Mouse (Mus musculus): Measurements from ENCODE around the gene Etv3. TPM values are rescaled to one million over a fixed set of nuclear protein-coding genes. Genes with fewer than 3 reads are reported as not detected.

Gene Etv3
- polyA plus RNA-seq, 1 experiment from 2014 or later = 9.7 TPM

DNA sequence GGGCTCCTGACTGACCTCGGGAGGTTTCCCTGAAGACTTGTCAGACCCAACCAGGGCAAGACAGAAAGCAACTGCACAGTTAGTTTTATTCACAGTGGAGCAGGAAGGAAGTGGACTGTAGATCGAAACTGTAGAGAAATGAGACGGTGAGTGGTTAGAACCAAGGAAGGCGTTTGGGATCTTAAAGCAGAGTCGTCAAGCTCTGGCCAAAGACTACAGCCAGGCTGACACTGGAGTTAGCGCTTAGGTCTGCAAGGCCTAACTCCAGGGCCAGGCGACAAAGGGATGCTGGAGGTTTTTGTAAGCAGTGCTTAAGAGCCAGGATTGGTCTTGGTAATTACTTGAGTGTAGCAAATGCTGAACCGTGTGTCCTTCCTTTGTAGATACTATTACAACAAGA lies 3.6 kb downstream of the Etv3 start:
- Histone ChIP-seq H3K9me3 (ENCODE audit: control insufficient read depth, low read length) (no peaks in the 10 kb centered on the region), H3K27ac (ENCODE audit: low read depth, low read length) (no peak overlapping the region), H3K9ac (ENCODE audit: low read depth, low read length) (no peak overlapping the region), H3K4me3 (ENCODE audit: low read length) (no peak overlapping the region), H3K36me3 (ENCODE audit: control insufficient read depth, insufficient read depth, low read length) (peaks cover 61% of the 10 kb centered on the region), H3K27me3 (ENCODE audit: control insufficient read depth, insufficient read depth, low read length) (no peaks in the 10 kb centered on the region), H3K4me1 (ENCODE audit: control insufficient read depth, insufficient read depth, low read length) (peaks cover 7% of the 10 kb centered on the region), H3K4me2 (replicated peaks; ENCODE audit: low read depth, low read length) (no peak overlapping the region)
- WGBS = 92% methylated on average over 8 of the region's 8 CpGs
- no peak for ATAC-seq (ENCODE audit: low FRiP score, low TSS enrichment)

- Histone ChIP-seq H3K4me1 (ENCODE audit: control insufficient read depth, insufficient read depth, low read length) (peaks cover 7% of the 10 kb centered on the region), H3K27me3 (ENCODE audit: control insufficient read depth, insufficient read depth, low read length) (no peaks in the 10 kb centered on the region), H3K9ac (ENCODE audit: low read depth, low read length) (no peak overlapping the region), H3K27ac (ENCODE audit: low read depth, low read length) (no peak overlapping the region), H3K4me3 (ENCODE audit: low read length) (no peak overlapping the region), H3K4me2 (replicated peaks; ENCODE audit: low read depth, low read length) (no peak overlapping the region), H3K36me3 (ENCODE audit: control insufficient read depth, insufficient read depth, low read length) (peaks cover 61% of the 10 kb centered on the region), H3K9me3 (ENCODE audit: control insufficient read depth, low read length) (no peaks in the 10 kb centered on the region)
- 92% methylated on average over 11 of the region's 11 CpGs for WGBS
- ATAC-seq (ENCODE audit: low FRiP score, low TSS enrichment) = no peak
Measured at GRCm38 (mm10) chr3:87529568-87529967, 4.4 kb downstream of the Etv3 start.

GRCm38 (mm10) chr3:87530234-87530633 lies 5.0 kb downstream of the Etv3 start:
- peaks cover 7% of the 10 kb centered on the region for H3K4me1 ChIP-seq (ENCODE audit: control insufficient read depth, insufficient read depth, low read length)
- H3K4me2 ChIP-seq (replicated peaks; ENCODE audit: low read depth, low read length) = no peak overlapping the region
- no peak overlapping the region for H3K9ac ChIP-seq (ENCODE audit: low read depth, low read length)
- H3K9me3 ChIP-seq (ENCODE audit: control insufficient read depth, low read length) = no peaks in the 10 kb centered on the region
- H3K4me3 ChIP-seq (ENCODE audit: low read length) = no peak overlapping the region
- no peak for ATAC-seq (ENCODE audit: low FRiP score, low TSS enrichment)
- 89% methylated on average over 3 of the region's 3 CpGs for WGBS
- H3K27me3 ChIP-seq (ENCODE audit: control insufficient read depth, insufficient read depth, low read length) = no peaks in the 10 kb centered on the region
- H3K36me3 ChIP-seq (ENCODE audit: control insufficient read depth, insufficient read depth, low read length) = peaks cover 66% of the 10 kb centered on the region
- no peak overlapping the region for H3K27ac ChIP-seq (ENCODE audit: low read depth, low read length)

GRCm38 (mm10) chr3:87533667-87534378 lies 8.6 kb downstream of the Etv3 start:
- H3K27me3 ChIP-seq (ENCODE audit: control insufficient read depth, insufficient read depth, low read length) = no peaks in the 10 kb centered on the region
- no peak overlapping the region for H3K4me2 ChIP-seq (replicated peaks; ENCODE audit: low read depth, low read length)
- 73% methylated on average over 7 of the region's 7 CpGs for WGBS
- ATAC-seq (ENCODE audit: low FRiP score, low TSS enrichment) = no peak
- H3K9ac ChIP-seq (ENCODE audit: low read depth, low read length) = no peak overlapping the region
- no peak overlapping the region for H3K27ac ChIP-seq (ENCODE audit: low read depth, low read length)
- H3K36me3 ChIP-seq (ENCODE audit: control insufficient read depth, insufficient read depth, low read length) = peaks cover 76% of the 10 kb centered on the region
- no peaks in the 10 kb centered on the region for H3K4me1 ChIP-seq (ENCODE audit: control insufficient read depth, insufficient read depth, low read length)
- no peak overlapping the region for H3K4me3 ChIP-seq (ENCODE audit: low read length)
- H3K9me3 ChIP-seq (ENCODE audit: control insufficient read depth, low read length) = no peaks in the 10 kb centered on the region

- Histone ChIP-seq H3K9me3 (ENCODE audit: control insufficient read depth, low read length) (no peaks in the 10 kb centered on the region), H3K27ac (ENCODE audit: low read depth, low read length) (no peak overlapping the region), H3K9ac (ENCODE audit: low read depth, low read length) (no peak overlapping the region), H3K4me2 (replicated peaks; ENCODE audit: low read depth, low read length) (no peak overlapping the region), H3K4me3 (ENCODE audit: low read length) (no peak overlapping the region), H3K4me1 (ENCODE audit: control insufficient read depth, insufficient read depth, low read length) (0 out of 2 replicates have a peak, but pooled peaks cover 3% of the 10 kb centered on the region), H3K27me3 (ENCODE audit: control insufficient read depth, insufficient read depth, low read length) (no peaks in the 10 kb centered on the region), H3K36me3 (ENCODE audit: control insufficient read depth, insufficient read depth, low read length) (peaks cover 37% of the 10 kb centered on the region)
- 56% methylated on average over 10 of the region's 10 CpGs for WGBS
- ATAC-seq (ENCODE audit: low FRiP score, low TSS enrichment) = no peak
Measured at GRCm38 (mm10) chr3:87538034-87538433, 12.8 kb downstream of the Etv3 start.

DNA sequence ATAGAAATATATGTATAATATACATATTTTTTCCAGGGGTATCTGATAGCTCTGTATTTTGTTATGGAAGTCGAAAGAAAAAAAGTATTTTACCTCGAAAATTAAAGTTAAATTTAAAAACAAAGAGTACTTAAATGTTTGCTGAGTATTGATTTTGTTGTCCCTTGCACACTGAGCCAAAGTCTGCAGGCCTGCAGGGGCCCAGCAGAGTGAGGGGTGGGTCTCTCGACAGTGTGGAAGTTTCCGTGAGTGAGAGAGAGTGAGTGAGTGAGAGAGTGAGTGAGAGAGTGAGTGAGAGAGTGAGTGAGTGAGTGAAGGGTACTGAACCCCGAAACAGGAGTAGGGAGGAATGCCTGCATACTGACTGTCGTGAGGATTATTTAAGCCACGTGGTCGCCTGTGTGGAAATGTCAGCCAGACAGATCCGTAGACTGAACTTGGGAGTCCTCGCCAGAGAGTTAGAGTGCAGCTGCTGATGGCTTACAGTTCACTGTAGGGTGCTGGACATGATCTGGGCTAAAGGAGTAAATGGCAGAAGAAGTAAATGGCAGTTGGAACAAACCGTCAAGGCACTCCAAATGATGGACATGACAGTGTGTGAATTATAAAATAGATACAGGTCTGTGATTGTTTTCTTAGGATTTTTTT lies 14.9 kb downstream of the Etv3 start:
- WGBS = 69% methylated on average over 11 of the region's 11 CpGs
- H3K27me3 ChIP-seq (ENCODE audit: control insufficient read depth, insufficient read depth, low read length) = no peaks in the 10 kb centered on the region
- peaks cover 26% of the 10 kb centered on the region for H3K36me3 ChIP-seq (ENCODE audit: control insufficient read depth, insufficient read depth, low read length)
- no peak overlapping the region for H3K27ac ChIP-seq (ENCODE audit: low read depth, low read length)
- H3K9me3 ChIP-seq (ENCODE audit: control insufficient read depth, low read length) = no peaks in the 10 kb centered on the region
- 0 out of 2 replicates have a peak, but pooled peaks cover 3% of the 10 kb centered on the region for H3K4me1 ChIP-seq (ENCODE audit: control insufficient read depth, insufficient read depth, low read length)
- H3K4me2 ChIP-seq (replicated peaks; ENCODE audit: low read depth, low read length) = no peak overlapping the region
- ATAC-seq (ENCODE audit: low FRiP score, low TSS enrichment) = no peak
- H3K4me3 ChIP-seq (ENCODE audit: low read length) = no peak overlapping the region
- no peak overlapping the region for H3K9ac ChIP-seq (ENCODE audit: low read depth, low read length)

DNA sequence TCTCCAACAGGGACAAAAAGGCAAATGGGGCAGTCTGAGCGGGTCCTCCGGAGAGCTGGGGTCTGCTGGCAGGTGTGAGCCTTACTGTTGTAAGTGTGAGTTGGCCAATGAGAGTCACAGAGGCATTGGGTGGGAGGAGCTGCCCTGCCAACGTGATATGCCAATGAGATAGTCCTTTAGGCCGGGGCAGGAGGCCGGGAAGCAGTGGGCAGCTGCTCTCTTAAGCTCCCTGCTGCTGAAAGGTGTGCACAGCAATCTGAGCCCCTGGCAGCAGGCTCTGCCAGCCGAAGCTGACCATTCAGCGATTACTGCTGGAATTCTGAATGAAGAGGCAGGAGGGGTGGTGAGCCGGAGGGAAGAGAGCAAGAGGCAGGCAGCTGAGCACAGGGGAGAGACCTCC lies 15.5 kb downstream of the Etv3 start:
- Histone ChIP-seq H3K27me3 (ENCODE audit: control insufficient read depth, insufficient read depth, low read length) (no peaks in the 10 kb centered on the region), H3K27ac (ENCODE audit: low read depth, low read length) (no peak overlapping the region), H3K4me1 (ENCODE audit: control insufficient read depth, insufficient read depth, low read length) (0 out of 2 replicates have a peak, but pooled peaks cover 3% of the 10 kb centered on the region), H3K9ac (ENCODE audit: low read depth, low read length) (no peak overlapping the region), H3K36me3 (ENCODE audit: control insufficient read depth, insufficient read depth, low read length) (peaks cover 20% of the 10 kb centered on the region), H3K4me2 (replicated peaks; ENCODE audit: low read depth, low read length) (no peak overlapping the region), H3K9me3 (ENCODE audit: control insufficient read depth, low read length) (no peaks in the 10 kb centered on the region), H3K4me3 (ENCODE audit: low read length) (no peak overlapping the region)
- no peak for ATAC-seq (ENCODE audit: low FRiP score, low TSS enrichment)
- 26% methylated on average over 8 of the region's 8 CpGs for WGBS

DNA sequence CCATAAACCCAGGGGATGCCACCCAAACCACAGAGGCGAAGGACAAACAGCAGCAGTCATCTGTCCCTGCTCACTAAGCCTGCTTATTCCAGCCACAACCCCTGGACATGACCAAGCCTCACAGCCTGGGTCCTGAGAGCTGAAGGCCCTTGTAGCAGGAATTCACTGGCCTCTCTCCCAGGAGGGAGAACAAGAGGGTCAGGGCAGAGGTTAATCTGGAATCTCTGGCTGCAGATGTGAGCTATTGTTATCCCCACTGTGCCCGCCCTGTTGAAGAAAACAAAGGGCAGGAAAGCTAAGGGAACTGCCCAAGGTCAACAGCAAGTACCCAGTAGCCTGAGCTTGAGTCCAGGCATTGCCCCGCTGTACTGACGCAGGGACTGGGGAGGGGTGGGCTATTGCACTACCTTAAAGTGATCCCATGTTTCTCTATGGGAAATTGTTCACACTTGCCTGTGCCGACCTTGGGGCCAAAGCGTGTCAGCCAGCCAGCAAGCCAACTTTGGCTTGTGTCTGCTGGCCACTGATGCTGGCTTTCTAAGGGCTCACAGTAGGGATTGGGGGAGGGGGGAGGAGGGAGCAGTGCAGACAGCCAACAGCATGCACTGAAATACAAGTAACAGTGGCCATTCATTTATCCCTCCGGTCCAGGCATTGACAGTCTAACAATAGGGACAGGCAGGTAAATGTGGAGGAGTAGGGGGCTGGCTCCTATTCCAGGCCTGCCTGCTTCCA lies 17.4 kb downstream of the Etv3 start:
- no peak overlapping the region for H3K4me2 ChIP-seq (replicated peaks; ENCODE audit: low read depth, low read length)
- ATAC-seq (ENCODE audit: low FRiP score, low TSS enrichment) = no peak
- H3K4me1 ChIP-seq (ENCODE audit: control insufficient read depth, insufficient read depth, low read length) = 0 out of 2 replicates have a peak, but pooled peaks cover 3% of the 10 kb centered on the region
- peaks cover 3% of the 10 kb centered on the region; the same call in 1 of the 2 replicates for H3K36me3 ChIP-seq (ENCODE audit: control insufficient read depth, insufficient read depth, low read length)
- WGBS = 76% methylated on average over 7 of the region's 7 CpGs
- no peaks in the 10 kb centered on the region for H3K27me3 ChIP-seq (ENCODE audit: control insufficient read depth, insufficient read depth, low read length)
- H3K9me3 ChIP-seq (ENCODE audit: control insufficient read depth, low read length) = no peaks in the 10 kb centered on the region
- H3K27ac ChIP-seq (ENCODE audit: low read depth, low read length) = no peak overlapping the region
- H3K9ac ChIP-seq (ENCODE audit: low read depth, low read length) = no peak overlapping the region
- no peak overlapping the region for H3K4me3 ChIP-seq (ENCODE audit: low read length)

- 31% methylated on average over 3 of the region's 3 CpGs for WGBS
- H3K4me3 ChIP-seq (ENCODE audit: low read length) = no peak overlapping the region
- peaks cover 2% of the 10 kb centered on the region; the same call in 1 of the 2 replicates for H3K27me3 ChIP-seq (ENCODE audit: control insufficient read depth, insufficient read depth, low read length)
- H3K4me1 ChIP-seq (ENCODE audit: control insufficient read depth, insufficient read depth, low read length) = 0 out of 2 replicates have a peak, but pooled peaks cover 3% of the 10 kb centered on the region
- H3K9ac ChIP-seq (ENCODE audit: low read depth, low read length) = no peak overlapping the region
- H3K27ac ChIP-seq (ENCODE audit: low read depth, low read length) = no peak overlapping the region
- no peak overlapping the region for H3K4me2 ChIP-seq (replicated peaks; ENCODE audit: low read depth, low read length)
- ATAC-seq (ENCODE audit: low FRiP score, low TSS enrichment) = peak; percentile 77; the same call in 1 of the 2 replicates
- no peaks in the 10 kb centered on the region for H3K9me3 ChIP-seq (ENCODE audit: control insufficient read depth, low read length)
- no peaks in the 10 kb centered on the region for H3K36me3 ChIP-seq (ENCODE audit: control insufficient read depth, insufficient read depth, low read length)
Measured at GRCm38 (mm10) chr3:87545554-87545953, 20.3 kb downstream of the Etv3 start.
